Mouse (Mus musculus) lung, embryonic 16.5 days (tissue): ENCODE measurements at regions not wholly inside any gene's neighbourhood (a gene's known extent, or its start where the extent isn't known, plus 50 kb on each side); places are given as distances from the start of the nearest gene placed in this dataset.

ENCODE experiments used
- ATAC-seq: fragments of 200-750 bp; cut with Nextera tagmentation; 2 replicates; pipeline ENCODE4 v1.8.0; 2017; ENCODE audit warnings: low read depth, mild to moderate bottlenecking, moderate library complexity
- H3K27ac ChIP-seq: fragments of 300-500 bp; sonication (generic); 2 replicates; pipeline ENCODE4 v1.5.1; 2014; ENCODE audit warnings: mild to moderate bottlenecking, control low read depth, low read length
- H3K27me3 ChIP-seq: fragments of 300-500 bp; sonication (generic); 2 replicates; pipeline ENCODE4 v1.6.1; 2014; ENCODE audit warnings: low read depth, low read length, mixed read lengths; ENCODE audit not compliant: control insufficient read depth, insufficient read depth
- H3K36me3 ChIP-seq: fragments of 300-500 bp; sonication (generic); 2 replicates; pipeline ENCODE4 v1.6.1; 2014; ENCODE audit warnings: low read length; ENCODE audit not compliant: control insufficient read depth, insufficient read depth
- H3K4me1 ChIP-seq: fragments of 300-500 bp; sonication (generic); replicated peaks from 2 replicates; pipeline ENCODE4 v1.6.1; 2014; ENCODE audit warnings: low read length, mixed read lengths; ENCODE audit not compliant: control insufficient read depth, insufficient read depth
- H3K4me2 ChIP-seq: fragments of 300-500 bp; sonication (generic); 2 replicates; pipeline ENCODE4 v1.6.1; 2014; ENCODE audit warnings: low read depth, low read length, control low read depth
- H3K4me3 ChIP-seq: fragments of 300-500 bp; sonication (generic); 2 replicates; pipeline ENCODE4 v1.5.1; 2014; ENCODE audit warnings: mild to moderate bottlenecking, low read length, control low read depth
- H3K9ac ChIP-seq: fragments of 300-500 bp; sonication (generic); 2 replicates; pipeline ENCODE4 v1.6.1; 2014; ENCODE audit warnings: low read length, control low read depth
- H3K9me3 ChIP-seq: fragments of 300-500 bp; sonication (generic); 2 replicates; pipeline ENCODE4 v1.6.1; 2016; ENCODE audit warnings: low read length; ENCODE audit not compliant: control insufficient read depth
- WGBS: fragments of 180-500 bp; shearing (Covaris S2); extraction: QIAGEN DNeasy Blood & Tissue Kit; methylation state at CpG from one replicate; pipeline ENCODE4 v1.1.7; 2014; 5-methylcytosine and 5-hydroxymethylcytosine counted together

- WGBS = 37% methylated on average over 6 of the region's 6 CpGs
- ATAC-seq = peak; percentile 64
- Histone ChIP-seq H3K4me1 (peaks cover 15% of the 10 kb centered on the region), H3K36me3 (no peaks in the 10 kb centered on the region), H3K9ac (no peak overlapping the region), H3K4me2 (no peak overlapping the region), H3K27ac (no peak overlapping the region), H3K9me3 (no peaks in the 10 kb centered on the region), H3K4me3 (no peak overlapping the region), H3K27me3 (no peaks in the 10 kb centered on the region)
Measured at GRCm38 (mm10) chr19:36178828-36179251, 58.9 kb upstream of the Ankrd1 start.

GRCm38 (mm10) chr19:36180329-36180728, 60.4 kb upstream of the Ankrd1 start:
- Histone ChIP-seq H3K4me2 (no peak overlapping the region), H3K9me3 (no peaks in the 10 kb centered on the region), H3K4me3 (no peak overlapping the region), H3K4me1 (peaks cover 15% of the 10 kb centered on the region), H3K27me3 (no peaks in the 10 kb centered on the region), H3K9ac (no peak overlapping the region), H3K36me3 (no peaks in the 10 kb centered on the region), H3K27ac (no peak overlapping the region)
- no peak for ATAC-seq
- whole genome bisulfite sequencing = 77% methylated on average over 7 of the region's 7 CpGs

DNA sequence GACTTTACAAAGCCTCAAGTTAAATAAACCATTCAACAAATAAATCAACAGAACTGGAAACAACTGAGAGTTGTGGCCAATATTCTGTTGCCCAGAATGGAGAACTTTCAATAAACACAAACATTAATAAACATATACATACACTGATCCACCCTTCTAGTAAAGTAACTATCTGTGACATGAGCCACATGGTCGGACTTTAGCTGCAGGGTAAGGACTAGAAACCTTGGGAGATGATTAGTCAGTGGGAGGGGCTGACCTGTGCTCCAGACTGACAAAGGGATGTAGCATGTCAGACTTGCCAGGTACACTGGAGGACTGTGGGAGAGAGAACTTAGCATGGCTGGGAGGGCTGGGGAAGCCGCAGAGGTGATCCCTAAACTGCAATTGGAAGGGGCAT, 61.6 kb upstream of the Ankrd1 start:
- Histone ChIP-seq H3K9me3 (no peaks in the 10 kb centered on the region), H3K36me3 (no peaks in the 10 kb centered on the region), H3K27ac (no peak overlapping the region), H3K27me3 (no peaks in the 10 kb centered on the region), H3K9ac (no peak overlapping the region), H3K4me1 (peaks cover 15% of the 10 kb centered on the region), H3K4me2 (no peak overlapping the region), H3K4me3 (no peak overlapping the region)
- peak; percentile 78 for ATAC-seq
- 32% methylated on average over 2 of the region's 2 CpGs for WGBS

GRCm38 (mm10) chr19:36183127-36183526, 63.2 kb upstream of the Ankrd1 start:
- H3K4me1 ChIP-seq = peaks cover 12% of the 10 kb centered on the region
- no peaks in the 10 kb centered on the region for H3K9me3 ChIP-seq
- peak; percentile 50 for ATAC-seq
- no peaks in the 10 kb centered on the region for H3K36me3 ChIP-seq
- H3K27ac ChIP-seq = no peak overlapping the region
- no peak overlapping the region for H3K4me3 ChIP-seq
- 24% methylated on average over 2 of the region's 2 CpGs for WGBS
- H3K9ac ChIP-seq = no peak overlapping the region
- no peak overlapping the region for H3K4me2 ChIP-seq
- no peaks in the 10 kb centered on the region for H3K27me3 ChIP-seq

DNA sequence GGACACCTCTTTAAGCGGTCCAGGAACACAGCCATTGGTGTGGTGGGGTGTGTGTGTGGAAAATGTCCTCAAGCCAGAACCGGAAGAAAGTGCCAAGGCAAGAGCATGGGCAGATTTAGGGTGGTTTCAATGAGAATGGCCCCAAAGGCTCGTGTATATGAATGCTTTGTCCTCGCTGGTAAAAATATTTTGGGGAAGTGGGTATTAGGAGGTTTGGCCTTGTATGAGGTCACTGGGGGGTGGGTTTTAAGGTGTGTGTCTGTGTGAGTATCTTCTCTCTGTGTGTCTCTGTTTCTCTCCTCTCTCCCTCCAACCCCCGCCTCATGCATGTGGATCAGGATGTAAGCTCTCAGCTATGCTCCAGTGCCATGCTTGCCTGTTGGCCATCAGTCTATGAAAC, 69.8 kb upstream of the Ankrd1 start:
- Histone ChIP-seq H3K4me3 (no peak overlapping the region), H3K9me3 (no peaks in the 10 kb centered on the region), H3K4me2 (no peak overlapping the region), H3K27ac (no peak overlapping the region), H3K9ac (no peak overlapping the region), H3K36me3 (no peaks in the 10 kb centered on the region), H3K27me3 (no peaks in the 10 kb centered on the region), H3K4me1 (no peaks in the 10 kb centered on the region)
- 84% methylated on average over 5 of the region's 5 CpGs for WGBS
- no peak for ATAC-seq

DNA sequence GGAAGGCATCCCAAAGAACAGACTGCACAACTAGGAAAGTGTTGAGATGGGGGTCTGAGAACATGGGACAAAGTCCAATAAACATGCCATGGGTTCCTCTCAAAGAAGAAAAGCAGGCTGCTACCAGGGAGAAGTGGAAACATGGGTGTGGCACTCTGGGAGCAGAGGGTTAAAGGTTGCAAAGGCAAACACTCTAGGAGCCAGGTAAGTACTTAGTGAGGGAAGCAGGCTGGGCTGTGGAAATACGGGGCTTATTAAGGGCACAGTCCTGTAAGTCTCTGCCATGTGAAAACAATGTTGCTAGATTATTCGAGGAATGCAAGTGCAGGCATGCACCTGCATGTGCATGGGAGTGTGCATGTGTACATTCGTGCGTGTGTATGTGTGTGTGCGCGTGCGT, 71.7 kb upstream of the Ankrd1 start:
- no peak overlapping the region for H3K4me2 ChIP-seq

DNA sequence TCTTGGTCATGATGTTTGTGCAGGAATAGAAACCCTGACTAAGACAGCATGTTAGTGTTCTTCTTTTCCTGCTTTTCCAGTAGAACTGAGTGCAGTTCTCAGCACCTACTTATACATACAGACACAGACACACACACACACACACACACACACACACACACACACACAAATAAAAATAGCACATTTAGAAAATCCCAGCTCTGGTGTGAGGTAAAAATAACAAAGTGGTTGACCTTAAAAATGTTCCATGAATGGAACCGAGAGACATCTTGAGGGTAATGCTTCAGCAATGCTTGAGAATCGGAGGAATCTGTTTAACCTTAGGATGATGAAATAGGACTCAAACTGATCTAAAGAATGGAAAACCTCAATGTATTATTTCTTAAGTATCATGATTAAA, 84.4 kb upstream of the Ankrd1 start:
- H3K9me3 ChIP-seq = no peaks in the 10 kb centered on the region
- no peak overlapping the region for H3K4me3 ChIP-seq
- WGBS = 89% methylated on average over 2 of the region's 2 CpGs
- H3K9ac ChIP-seq = no peak overlapping the region
- no peaks in the 10 kb centered on the region for H3K36me3 ChIP-seq
- no peak overlapping the region for H3K27ac ChIP-seq
- H3K27me3 ChIP-seq = no peaks in the 10 kb centered on the region
- peaks cover 5% of the 10 kb centered on the region for H3K4me1 ChIP-seq
- H3K4me2 ChIP-seq = no peak overlapping the region
- ATAC-seq = no peak

More for the DNA sequence above, 71.7 kb upstream of the Ankrd1 start:
- H3K4me1 ChIP-seq = no peaks in the 10 kb centered on the region
- H3K27me3 ChIP-seq = no peaks in the 10 kb centered on the region
- 83% methylated on average over 7 of the region's 7 CpGs for WGBS
- ATAC-seq = peak; percentile 51; the same call in 1 of the 2 replicates
- H3K9ac ChIP-seq = no peak overlapping the region
- no peak overlapping the region for H3K27ac ChIP-seq
- H3K9me3 ChIP-seq = no peaks in the 10 kb centered on the region
- H3K4me3 ChIP-seq = no peak overlapping the region
- H3K36me3 ChIP-seq = no peaks in the 10 kb centered on the region

DNA sequence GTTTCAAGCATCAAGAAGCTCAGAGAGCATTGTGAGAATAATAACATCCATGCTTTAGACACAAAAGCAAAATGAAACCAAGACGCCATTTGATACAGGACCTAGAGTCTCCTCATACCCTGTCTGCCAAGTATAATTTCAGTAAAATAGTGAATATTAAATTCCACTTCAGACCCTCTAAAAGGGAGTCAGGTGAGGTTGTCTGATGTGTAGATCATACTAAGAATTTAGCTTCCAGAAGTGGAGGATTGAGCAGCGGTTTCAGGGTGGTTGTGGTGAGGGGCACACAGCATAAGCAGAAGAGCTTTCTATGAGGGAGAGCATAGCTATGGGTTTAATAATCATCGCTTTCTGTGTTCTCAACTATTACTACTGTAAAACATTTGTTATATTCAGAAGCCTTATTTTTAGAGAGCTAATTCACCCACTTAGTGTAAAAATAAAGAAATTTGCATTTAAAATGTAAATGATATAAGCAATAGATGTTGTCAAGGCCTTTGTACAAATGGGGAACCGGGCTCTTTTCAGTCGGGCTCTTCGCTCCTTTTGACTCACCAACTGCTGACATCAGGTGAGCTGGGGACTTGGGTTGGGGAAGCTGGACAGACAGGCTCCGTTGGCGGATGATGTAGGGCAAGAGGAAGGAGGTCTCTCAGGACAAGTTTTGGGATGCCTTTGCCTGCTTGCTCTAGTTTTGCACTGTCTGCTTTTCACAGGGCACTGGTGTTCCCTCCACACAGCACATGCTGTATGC, 85.2 kb upstream of the Ankrd1 start:
- no peak overlapping the region for H3K4me3 ChIP-seq
- H3K27ac ChIP-seq = no peak overlapping the region
- no peaks in the 10 kb centered on the region for H3K27me3 ChIP-seq
- 90% methylated on average over 8 of the region's 8 CpGs for WGBS
- H3K9ac ChIP-seq = no peak overlapping the region
- H3K4me2 ChIP-seq = no peak overlapping the region
- peaks cover 5% of the 10 kb centered on the region for H3K4me1 ChIP-seq
- no peaks in the 10 kb centered on the region for H3K9me3 ChIP-seq
- no peaks in the 10 kb centered on the region for H3K36me3 ChIP-seq
- no peak for ATAC-seq

DNA sequence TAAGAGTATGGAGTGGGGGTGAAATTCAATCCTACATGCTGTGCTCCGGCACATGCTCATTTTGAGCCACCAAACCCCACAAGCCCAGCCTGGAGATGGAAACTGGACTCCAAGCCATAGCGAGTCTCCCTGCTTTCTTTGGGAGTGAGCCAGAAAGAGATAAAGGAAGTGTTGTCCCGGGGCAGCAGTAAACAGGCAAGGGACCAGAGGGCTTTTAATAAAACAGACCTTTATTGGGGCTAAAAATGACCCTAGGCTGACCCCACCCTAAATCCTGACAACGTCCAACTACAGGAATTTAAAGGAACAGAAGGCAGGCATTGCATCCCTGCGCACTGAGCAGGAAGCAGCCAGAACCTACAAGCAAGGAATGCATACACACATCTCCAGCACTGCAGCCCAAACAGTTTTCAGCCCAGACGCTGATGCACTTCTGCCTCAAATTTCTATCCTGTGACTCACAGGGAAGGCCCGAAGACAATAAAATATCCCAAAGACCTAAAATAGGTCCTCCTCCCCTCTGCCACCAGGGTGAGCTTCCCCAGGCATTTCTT, 87.9 kb upstream of the Ankrd1 start:
- peak; percentile 69 for ATAC-seq
- Histone ChIP-seq H3K9ac (no peak overlapping the region), H3K4me3 (no peak overlapping the region), H3K27me3 (no peaks in the 10 kb centered on the region), H3K27ac (no peak overlapping the region), H3K4me1 (peaks cover 5% of the 10 kb centered on the region), H3K36me3 (no peaks in the 10 kb centered on the region), H3K4me2 (peak overlapping the region; percentile 29), H3K9me3 (no peaks in the 10 kb centered on the region)
- WGBS = 21% methylated on average over 7 of the region's 7 CpGs
